Mouse (Mus musculus) megakaryocyte progenitor cell, adult 5-6 weeks (primary cell): ENCODE measurements around the gene Kng2. TPM values are rescaled to one million over a fixed set of nuclear protein-coding genes. Genes with fewer than 3 reads are reported as not detected.
"Not testable (repeated sequence)": the region's sequence is repeated elsewhere in the genome, so short reads cannot be mapped to it uniquely, and the experiment has no call there.

ENCODE experiments used
- ATAC-seq: replicated peaks from 2 replicates; pipeline ENCODE4 v1.8.0; 2016; ENCODE audit warnings: mild to moderate bottlenecking, moderate TSS enrichment, inconsistent platforms; ENCODE audit not compliant: poor library complexity
- total RNA-seq, 2 experiments: library from RNA; stranded (forward) in 1 of 2; stranded (reverse) in 1 of 2; fragments of 157-497, 149-512 nt in 1 of 2; fragments of 200-1000 nt in 1 of 2; gene quantifications; 2 replicates each; pipeline versions ENCODE4 v1.2.3 to v1.2.4; 2015 to 2017

The Kng2 gene
- total RNA-seq, 2 experiments from 2014 or later: not detected

DNA sequence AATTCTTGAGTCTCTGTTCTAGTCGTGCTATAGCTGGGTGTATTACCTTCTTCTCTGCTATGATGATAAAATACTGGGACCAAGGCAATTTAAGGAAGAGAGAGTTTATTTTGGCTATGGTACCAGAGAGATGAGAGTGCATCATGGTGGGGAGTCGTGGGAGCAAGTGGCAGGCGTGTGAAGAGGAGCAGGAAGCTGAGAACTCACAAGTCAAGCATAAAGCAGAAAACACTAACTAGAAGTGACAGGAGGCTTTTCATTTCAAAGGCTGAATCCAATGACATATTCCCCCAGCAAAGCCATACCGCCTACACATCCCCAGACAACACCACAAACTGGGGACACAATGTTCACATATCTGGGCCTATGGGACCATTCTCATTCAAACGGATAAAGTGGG lies 67.0 kb downstream of the Kng2 start:
- ATAC-seq: no peak

DNA sequence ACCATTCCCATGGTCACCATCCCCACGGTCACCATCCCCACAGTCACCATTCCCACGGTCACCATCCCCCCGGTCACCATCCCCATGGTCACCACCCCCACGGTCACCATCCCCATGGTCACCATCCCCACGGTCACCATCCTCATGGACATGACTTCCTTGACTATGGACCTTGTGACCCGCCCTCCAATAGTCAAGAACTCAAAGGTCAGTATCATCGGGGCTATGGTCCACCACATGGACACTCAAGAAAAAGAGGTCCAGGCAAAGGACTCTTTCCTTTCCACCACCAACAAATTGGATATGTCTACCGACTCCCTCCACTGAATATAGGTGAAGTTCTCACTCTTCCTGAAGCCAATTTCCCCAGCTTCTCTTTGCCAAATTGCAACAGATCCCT lies 68.2 kb downstream of the Kng2 start:
- no peak for ATAC-seq

GRCm38 (mm10) chr16:22956085-22956439 lies 73.2 kb downstream of the Kng2 start:
- no peak for ATAC-seq

DNA sequence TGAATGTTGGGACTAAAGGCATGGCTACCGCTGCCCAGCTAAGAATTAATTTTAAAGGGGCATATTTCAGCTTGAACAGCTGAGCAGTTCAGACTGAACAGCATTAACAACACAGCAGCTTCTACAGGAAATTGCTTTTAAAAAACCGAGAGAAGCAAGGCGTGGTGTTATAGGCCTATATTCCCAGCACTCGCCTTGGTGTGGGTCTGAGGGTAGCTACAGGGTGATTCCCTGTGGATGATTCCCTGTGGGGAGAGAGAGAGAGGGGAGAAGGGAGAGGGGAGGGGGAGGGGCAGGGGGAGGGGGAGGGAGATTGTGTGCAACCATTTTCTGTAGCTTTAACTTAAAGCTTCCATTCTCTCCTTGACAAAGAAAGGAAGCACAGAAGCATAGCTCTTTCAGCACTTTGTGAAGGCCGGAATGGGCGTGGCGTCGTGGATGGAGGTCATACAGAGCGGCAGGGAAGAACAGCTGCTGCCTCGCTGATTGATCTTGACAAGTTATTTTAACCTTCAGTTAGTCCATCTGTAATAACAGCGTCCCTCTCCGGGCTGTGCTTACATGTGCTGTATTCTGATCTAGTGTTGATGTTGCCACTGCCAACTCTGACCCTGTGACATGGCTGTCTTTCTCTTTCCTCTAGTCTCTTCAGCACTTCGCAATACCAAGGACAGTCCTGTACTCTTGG lies 73.7 kb downstream of the Kng2 start:
- ATAC-seq: no peak

- no peak for ATAC-seq
Measured at GRCm38 (mm10) chr16:22953069-22953468, 76.2 kb downstream of the Kng2 start.

- ATAC-seq: no peak
Measured at GRCm38 (mm10) chr16:22950840-22951395, 78.4 kb downstream of the Kng2 start, which contains the start of gene Hrg. Gene Hrg, plus strand, starts transcription at chr16:22951072.

- ATAC-seq: no peak
Measured at GRCm38 (mm10) chr16:22947371-22947770, 81.9 kb downstream of the Kng2 start.

DNA sequence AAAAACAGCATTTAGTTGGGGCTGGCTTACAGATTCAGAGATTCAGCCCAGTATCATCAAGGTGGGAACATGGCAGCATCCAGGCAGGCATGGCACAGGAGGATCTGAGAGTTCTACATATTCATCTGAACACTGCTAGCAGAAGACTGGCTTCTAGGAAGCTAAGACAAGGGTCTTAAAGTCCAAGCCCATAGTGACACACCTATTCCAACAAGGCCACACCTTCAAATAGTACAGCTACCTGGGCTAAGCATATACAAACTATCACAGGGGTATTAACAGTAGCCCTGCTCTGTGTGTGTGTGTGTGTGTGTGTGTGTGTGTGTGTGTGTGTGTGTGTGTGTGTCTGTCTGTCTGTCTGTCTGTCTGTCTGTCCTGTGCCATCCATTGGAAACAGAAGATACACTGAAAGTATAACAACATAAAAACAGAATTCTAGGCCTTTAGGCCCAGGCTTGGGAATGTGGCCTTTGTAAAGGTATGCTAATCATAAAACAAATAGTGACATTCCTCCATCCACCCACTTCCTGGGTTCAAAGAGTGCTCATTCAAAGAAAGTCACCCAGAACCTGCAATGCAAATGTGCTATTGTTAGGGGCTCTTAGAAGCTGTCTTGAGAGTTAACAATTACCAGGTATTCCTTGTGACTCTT lies 87.3 kb downstream of the Kng2 start:
- ATAC-seq: not testable (repeated sequence)

DNA sequence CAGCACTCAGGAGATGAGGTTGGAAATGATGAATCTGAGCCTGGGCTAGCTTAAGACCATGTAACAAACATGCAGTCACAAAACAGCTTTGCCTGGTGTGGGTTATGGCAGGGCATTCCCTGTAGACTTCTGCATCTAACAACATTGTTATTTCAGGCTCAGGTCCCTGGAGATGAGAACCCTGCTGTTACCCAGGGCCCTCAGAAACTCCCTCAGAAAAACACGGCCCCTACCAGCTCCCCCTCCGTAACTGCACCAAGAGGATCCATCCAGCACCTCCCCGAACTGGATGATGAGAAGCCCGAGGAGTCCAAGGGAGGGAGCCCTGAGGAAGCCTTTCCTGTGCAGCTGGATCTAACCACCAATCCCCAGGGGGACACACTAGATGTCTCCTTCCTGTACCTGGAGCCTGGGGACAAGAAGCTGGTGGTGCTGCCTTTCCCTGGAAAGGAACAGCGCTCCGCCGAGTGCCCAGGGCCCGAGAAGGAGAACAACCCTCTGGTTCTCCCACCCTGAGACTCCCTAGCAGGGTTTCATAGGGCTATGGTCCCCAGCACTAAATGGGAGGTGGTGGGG lies 90.1 kb downstream of the Kng2 start:
- ATAC-seq: no peak

- ATAC-seq: no peak
Measured at GRCm38 (mm10) chr16:22938541-22938940, 90.7 kb downstream of the Kng2 start.

- no peak for ATAC-seq
Measured at GRCm38 (mm10) chr16:22937631-22938030, 91.7 kb downstream of the Kng2 start.

Other genes with a start within 250 kb of the Kng2 start
- gene Crygs, start 217.9 kb downstream of the Kng2 start, total RNA-seq (2015): not detected in 2 replicates
- not detected in 2 replicates for gene Crygs, start 217.9 kb downstream of the Kng2 start, total RNA-seq (2017)
- gene Tbccd1, start 171.8 kb downstream of the Kng2 start, total RNA-seq (2015): 20.2 and 21.6 TPM in 2 replicates
- 27.7 and 29.8 TPM in 2 replicates for gene Tbccd1, start 171.8 kb downstream of the Kng2 start, total RNA-seq (2017)
- 86.1 and 89.8 TPM in 2 replicates for gene Dnajb11, start 171.6 kb downstream of the Kng2 start, total RNA-seq (2015)
- 186 and 206 TPM in 2 replicates for gene Dnajb11, start 171.6 kb downstream of the Kng2 start, total RNA-seq (2017)
- not detected in 2 replicates for gene Ahsg, start 138.2 kb downstream of the Kng2 start, total RNA-seq (2015)
- not detected in 2 replicates for gene Ahsg, start 138.2 kb downstream of the Kng2 start, total RNA-seq (2017)
- not detected in 2 replicates for gene Fetub, start 111.1 kb downstream of the Kng2 start, total RNA-seq (2015)
- gene Fetub, start 111.1 kb downstream of the Kng2 start, total RNA-seq (2017): not detected in 2 replicates
- not detected in 2 replicates for gene Hrg, start 78.4 kb downstream of the Kng2 start, total RNA-seq (2015)
- gene Hrg, start 78.4 kb downstream of the Kng2 start, total RNA-seq (2017): not detected in 2 replicates
- not detected in 2 replicates for gene Kng1, start 28.4 kb upstream of the Kng2 start, total RNA-seq (2015)
- not detected in 2 replicates for gene Kng1, start 28.4 kb upstream of the Kng2 start, total RNA-seq (2017)
- 378 and 464 TPM in 2 replicates for gene Eif4a2, start 78.0 kb upstream of the Kng2 start, total RNA-seq (2015)
- gene Eif4a2, start 78.0 kb upstream of the Kng2 start, total RNA-seq (2017): 592 and 744 TPM in 2 replicates
- 195 and 224 TPM in 2 replicates for gene Rfc4, start 98.3 kb upstream of the Kng2 start, total RNA-seq (2015)
- gene Rfc4, start 98.3 kb upstream of the Kng2 start, total RNA-seq (2017): 72.3 and 90.3 TPM in 2 replicates
- gene Adipoq, start 117.1 kb upstream of the Kng2 start, total RNA-seq (2015): not detected in 2 replicates
- not detected in 2 replicates for gene Adipoq, start 117.1 kb upstream of the Kng2 start, total RNA-seq (2017)
- 0.05 and 0.37 TPM in 2 replicates for gene St6gal1, start 195.3 kb upstream of the Kng2 start, total RNA-seq (2015)
- gene St6gal1, start 195.3 kb upstream of the Kng2 start, total RNA-seq (2017): 0.03 and 1.2 TPM in 2 replicates